Mouse (Mus musculus): ENCODE measurements at regions not wholly inside any gene's neighbourhood (a gene's known extent, or its start where the extent isn't known, plus 50 kb on each side); places are given as distances from the start of the nearest gene placed in this dataset.

DNA sequence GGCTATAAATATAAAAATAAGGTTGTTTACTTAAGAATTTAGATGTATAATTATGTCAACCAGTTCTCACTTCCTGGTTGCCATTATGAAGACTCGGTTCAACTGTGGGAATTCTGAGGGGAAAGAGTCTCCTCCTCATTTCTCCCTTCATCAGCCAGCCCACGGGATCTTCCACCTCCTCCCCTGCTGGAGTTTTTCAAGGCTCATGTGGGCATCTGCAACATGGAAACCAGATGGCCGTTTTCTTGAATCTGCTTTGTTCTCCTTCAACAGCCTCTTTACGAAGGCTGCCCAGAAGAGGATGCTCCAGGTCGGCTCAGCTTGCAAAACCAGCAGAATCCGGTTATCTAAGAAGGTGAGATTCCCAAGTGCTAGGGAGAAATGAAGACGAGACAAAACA is 269.0 kb upstream of the Pfn2 start:
- no peak for ATAC-seq
- WGBS: 77% methylated on average over 7 of the region's 7 CpGs

DNA sequence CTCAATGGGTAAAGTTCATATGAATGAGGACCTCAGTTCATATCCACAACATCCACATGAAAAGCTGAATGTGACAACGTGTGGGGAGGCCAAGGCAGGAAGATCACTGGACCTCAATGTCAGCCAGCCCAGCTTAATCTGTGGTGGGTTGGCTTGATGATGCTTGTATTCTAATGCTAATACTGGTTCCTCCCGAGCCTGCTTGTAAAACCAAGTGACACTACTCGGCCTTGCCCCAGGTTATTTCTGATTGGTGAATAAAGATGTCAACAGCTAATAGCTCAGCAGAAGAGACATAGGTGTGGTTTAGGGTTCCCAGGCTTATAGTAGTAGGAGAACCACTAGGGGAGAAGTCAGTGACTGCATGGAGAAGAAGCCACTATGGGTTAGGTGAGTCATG is 272.2 kb upstream of the Pfn2 start:
- Histone ChIP-seq H3K4me1 (replicated peaks) (0 out of 2 replicates have a peak, but pooled peaks cover 2% of the 10 kb centered on the region), H3K9me3 (no peaks in the 10 kb centered on the region), H3K4me2 (replicated peaks) (no peak overlapping the region), H3K27ac (no peak overlapping the region), H3K36me3 (no peaks in the 10 kb centered on the region), H3K4me3 (replicated peaks) (no peak overlapping the region), H3K9ac (no peak overlapping the region), H3K27me3 (replicated peaks) (no peaks in the 10 kb centered on the region)
- WGBS: 63% methylated on average over 3 of the region's 3 CpGs
- no peak for ATAC-seq

More for the DNA sequence above, 269.0 kb upstream of the Pfn2 start:
- Histone ChIP-seq H3K27ac (no peak overlapping the region), H3K4me3 (replicated peaks) (no peak overlapping the region), H3K36me3 (no peaks in the 10 kb centered on the region), H3K4me2 (replicated peaks) (no peak overlapping the region), H3K9me3 (no peaks in the 10 kb centered on the region), H3K27me3 (replicated peaks) (no peaks in the 10 kb centered on the region), H3K4me1 (replicated peaks) (no peaks in the 10 kb centered on the region), H3K9ac (no peak overlapping the region)

DNA sequence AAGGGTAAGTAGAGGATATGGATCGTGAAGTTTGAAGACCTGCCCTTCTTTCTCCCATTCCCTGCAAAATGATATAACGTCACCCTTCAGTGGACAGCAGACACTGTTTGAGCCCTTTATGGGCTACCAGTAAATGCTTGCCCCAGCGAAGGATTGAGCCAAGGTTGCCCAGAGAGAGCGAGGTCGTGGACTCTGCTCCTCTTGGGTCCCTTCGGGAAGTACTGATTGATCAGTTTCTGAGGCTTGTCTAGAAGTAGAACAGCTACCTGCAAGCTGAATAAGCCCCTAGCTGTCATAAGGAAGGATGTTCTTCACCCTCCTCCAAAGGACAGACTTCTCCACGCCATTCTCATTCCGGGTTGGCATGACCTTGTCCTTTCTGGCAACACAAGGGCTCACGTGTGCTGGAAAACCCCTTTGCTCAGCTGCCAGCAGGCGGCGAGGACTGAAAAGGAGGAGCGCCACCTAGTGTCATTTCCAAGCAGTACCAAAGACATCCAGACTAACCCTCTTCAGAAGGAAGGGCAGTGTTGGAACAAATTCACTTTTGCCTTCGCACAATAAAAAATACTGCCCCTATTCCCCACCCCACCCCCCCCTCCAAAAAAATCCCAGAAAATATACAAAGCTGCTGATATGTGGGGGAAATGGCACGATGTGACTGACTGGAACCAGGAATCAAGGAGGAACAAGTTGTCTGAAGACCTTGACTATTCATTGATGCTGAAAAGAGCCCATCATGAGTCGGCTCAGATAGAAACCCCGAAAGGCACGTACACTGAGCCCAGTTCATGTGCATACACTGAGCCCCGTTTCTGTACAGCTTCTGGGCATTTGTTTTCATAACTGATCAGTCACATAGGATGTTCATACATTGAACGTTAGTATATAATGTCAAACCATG is 274.8 kb upstream of the Pfn2 start:
- Histone ChIP-seq H3K27me3 (replicated peaks) (no peaks in the 10 kb centered on the region), H3K27ac (no peak overlapping the region), H3K4me3 (replicated peaks) (no peak overlapping the region), H3K9me3 (no peaks in the 10 kb centered on the region), H3K4me2 (replicated peaks) (peak overlapping the region; percentile 22; the same call in 1 of the 2 replicates), H3K36me3 (no peaks in the 10 kb centered on the region), H3K9ac (no peak overlapping the region), H3K4me1 (replicated peaks) (0 out of 2 replicates have a peak, but pooled peaks cover 2% of the 10 kb centered on the region)
- peak; percentile 77 for ATAC-seq
- 44% methylated on average over 19 of the region's 19 CpGs for WGBS

DNA sequence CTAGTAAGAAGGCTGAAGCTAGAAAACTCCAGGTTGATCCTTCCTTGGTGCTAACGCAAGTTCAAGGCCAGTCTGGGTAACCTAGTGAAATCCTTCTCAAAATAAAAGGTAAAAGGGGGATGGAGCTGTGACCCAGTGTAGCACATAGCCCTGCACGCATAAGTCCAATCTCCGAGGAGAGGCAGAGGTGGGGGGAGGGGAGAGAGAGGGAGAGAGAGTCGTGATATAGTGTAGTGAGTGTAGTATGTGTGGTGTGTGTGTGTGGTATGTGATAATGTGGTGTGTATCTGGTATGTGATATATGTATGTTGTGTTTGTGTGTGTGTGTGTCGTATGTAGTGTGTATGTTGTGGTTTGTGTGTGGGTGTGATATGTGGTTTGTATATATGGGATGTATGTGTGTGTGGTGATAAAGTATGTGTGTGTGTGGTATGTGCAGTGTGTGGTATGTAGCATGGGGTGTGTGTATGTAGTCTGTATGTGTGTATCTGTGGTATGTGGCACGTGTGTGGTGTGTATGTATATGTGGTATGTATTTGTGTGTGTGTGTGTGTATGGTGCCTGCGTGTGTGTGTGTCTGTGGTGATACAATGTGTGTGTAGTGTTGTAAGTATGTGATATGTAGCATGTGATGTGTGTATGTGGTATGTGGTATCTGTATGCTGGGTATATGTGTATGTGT is 275.7 kb upstream of the Pfn2 start:
- no peaks in the 10 kb centered on the region for H3K27me3 ChIP-seq (replicated peaks)
- H3K9me3 ChIP-seq: no peaks in the 10 kb centered on the region
- 77% methylated on average over 7 of the region's 7 CpGs for WGBS
- no peak overlapping the region for H3K4me3 ChIP-seq (replicated peaks)
- 0 out of 2 replicates have a peak, but pooled peaks cover 2% of the 10 kb centered on the region for H3K4me1 ChIP-seq (replicated peaks)
- H3K36me3 ChIP-seq: no peaks in the 10 kb centered on the region
- ATAC-seq: no peak
- H3K27ac ChIP-seq: no peak overlapping the region
- no peak overlapping the region for H3K9ac ChIP-seq
- no peak overlapping the region for H3K4me2 ChIP-seq (replicated peaks)

DNA sequence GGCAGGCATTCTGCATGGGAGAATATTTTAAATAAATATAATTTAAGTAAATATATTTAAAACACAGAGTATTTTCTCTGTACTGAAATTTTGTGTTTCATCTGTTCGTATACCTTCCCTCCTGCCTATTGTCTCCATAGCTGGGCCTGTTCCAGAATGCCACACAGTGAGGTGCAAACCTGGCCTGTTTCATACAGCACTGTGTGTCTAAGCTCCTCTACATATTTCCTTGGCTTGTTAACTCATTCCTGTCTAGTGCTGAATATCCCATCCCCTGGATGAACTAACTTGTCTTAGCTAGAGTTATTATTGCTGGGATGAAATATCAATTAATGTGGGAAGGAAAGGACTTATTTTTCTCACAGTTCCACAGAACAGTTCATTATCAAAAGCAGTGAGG is 277.0 kb upstream of the Pfn2 start:
- Histone ChIP-seq H3K36me3 (no peaks in the 10 kb centered on the region), H3K27ac (no peak overlapping the region), H3K9ac (no peak overlapping the region), H3K4me2 (replicated peaks) (no peak overlapping the region), H3K4me1 (replicated peaks) (0 out of 2 replicates have a peak, but pooled peaks cover 2% of the 10 kb centered on the region), H3K27me3 (replicated peaks) (no peaks in the 10 kb centered on the region), H3K4me3 (replicated peaks) (no peak overlapping the region), H3K9me3 (no peaks in the 10 kb centered on the region)
- ATAC-seq: no peak
- WGBS: 69% methylated on average over 1 of the region's 1 CpGs

DNA sequence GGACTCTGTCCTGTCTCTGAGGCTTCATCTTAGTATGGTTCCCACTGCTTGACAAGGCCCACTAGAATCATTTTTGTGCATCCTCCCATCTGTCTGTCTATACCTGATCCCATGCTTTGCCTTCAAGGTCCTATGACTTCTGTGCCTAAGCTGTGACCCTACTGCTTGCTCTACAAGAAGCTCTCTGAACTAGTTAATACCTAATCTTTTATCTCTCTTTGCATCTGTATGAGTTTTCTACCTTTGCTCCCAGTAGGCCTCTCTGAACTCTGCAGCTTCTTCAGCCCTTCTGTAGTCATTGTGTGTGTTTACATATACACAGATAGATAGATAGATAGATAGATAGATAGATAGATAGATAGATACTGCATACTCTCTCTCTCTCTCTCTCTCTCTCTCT is 279.1 kb upstream of the Pfn2 start:
- 0 out of 2 replicates have a peak, but pooled peaks cover 2% of the 10 kb centered on the region for H3K4me1 ChIP-seq (replicated peaks)
- no peaks in the 10 kb centered on the region for H3K27me3 ChIP-seq (replicated peaks)
- H3K4me3 ChIP-seq (replicated peaks): no peak overlapping the region
- no peaks in the 10 kb centered on the region for H3K9me3 ChIP-seq
- H3K27ac ChIP-seq: no peak overlapping the region
- no peaks in the 10 kb centered on the region for H3K36me3 ChIP-seq
- no peak overlapping the region for H3K4me2 ChIP-seq (replicated peaks)
- peak; percentile 38; the same call in 1 of the 2 replicates for ATAC-seq
- no peak overlapping the region for H3K9ac ChIP-seq

DNA sequence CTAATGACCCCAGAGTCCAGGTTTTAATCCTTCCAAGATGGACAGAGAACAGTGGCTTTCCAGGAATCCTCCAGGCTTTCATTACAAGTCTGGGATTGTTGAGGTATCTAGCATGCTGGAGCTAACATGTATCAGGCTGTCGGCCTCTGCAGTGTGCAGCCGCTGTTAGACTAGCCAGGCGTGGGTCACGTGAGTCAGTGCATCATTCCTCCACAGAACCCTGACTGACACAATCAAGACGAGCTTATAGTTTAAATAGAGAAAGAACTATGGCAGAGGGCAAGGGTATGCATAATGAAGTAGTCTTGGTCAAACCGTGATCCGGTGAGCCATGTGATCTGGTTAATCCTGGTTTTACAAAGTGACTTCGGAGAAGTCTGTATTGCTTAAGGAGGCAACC is 280.2 kb upstream of the Pfn2 start:
- Histone ChIP-seq H3K4me1 (replicated peaks) (no peaks in the 10 kb centered on the region), H3K36me3 (no peaks in the 10 kb centered on the region), H3K4me2 (replicated peaks) (no peak overlapping the region), H3K9me3 (no peaks in the 10 kb centered on the region), H3K27ac (no peak overlapping the region), H3K27me3 (replicated peaks) (no peaks in the 10 kb centered on the region), H3K4me3 (replicated peaks) (no peak overlapping the region), H3K9ac (no peak overlapping the region)
- 71% methylated on average over 8 of the region's 8 CpGs for WGBS
- no peak for ATAC-seq

DNA sequence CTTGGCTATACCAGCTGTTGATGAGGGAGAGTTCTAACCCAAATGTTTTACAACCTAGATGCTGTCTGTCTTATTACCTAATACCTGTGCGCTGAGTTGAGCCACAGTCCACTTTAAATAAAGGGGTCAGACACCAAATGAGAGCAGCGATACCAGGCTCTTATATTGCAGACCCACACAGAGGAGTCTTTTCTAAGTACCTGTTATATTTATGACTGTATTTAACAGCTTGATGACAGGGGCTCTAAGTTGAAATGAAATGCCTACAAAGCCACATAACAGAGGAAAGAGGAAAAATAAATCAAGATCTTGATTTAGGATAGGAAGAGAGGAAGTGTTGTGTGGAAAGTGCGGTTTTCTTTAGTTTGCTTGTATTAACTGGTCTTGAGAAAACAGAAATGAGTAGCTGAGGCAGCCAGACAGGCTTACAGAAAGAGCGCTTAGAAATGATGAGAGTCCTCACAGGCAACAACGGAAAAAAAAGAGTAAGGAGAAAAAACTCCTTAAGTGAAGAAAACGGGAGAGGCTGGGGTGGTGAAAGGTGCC is 281.6 kb upstream of the Pfn2 start:
- no peak for ATAC-seq
- Histone ChIP-seq H3K27me3 (replicated peaks) (no peaks in the 10 kb centered on the region), H3K9me3 (no peaks in the 10 kb centered on the region), H3K4me2 (replicated peaks) (no peak overlapping the region), H3K36me3 (no peaks in the 10 kb centered on the region), H3K4me3 (replicated peaks) (no peak overlapping the region), H3K27ac (no peak overlapping the region), H3K9ac (no peak overlapping the region), H3K4me1 (replicated peaks) (no peaks in the 10 kb centered on the region)
- 25% methylated on average over 6 of the region's 6 CpGs for WGBS

DNA sequence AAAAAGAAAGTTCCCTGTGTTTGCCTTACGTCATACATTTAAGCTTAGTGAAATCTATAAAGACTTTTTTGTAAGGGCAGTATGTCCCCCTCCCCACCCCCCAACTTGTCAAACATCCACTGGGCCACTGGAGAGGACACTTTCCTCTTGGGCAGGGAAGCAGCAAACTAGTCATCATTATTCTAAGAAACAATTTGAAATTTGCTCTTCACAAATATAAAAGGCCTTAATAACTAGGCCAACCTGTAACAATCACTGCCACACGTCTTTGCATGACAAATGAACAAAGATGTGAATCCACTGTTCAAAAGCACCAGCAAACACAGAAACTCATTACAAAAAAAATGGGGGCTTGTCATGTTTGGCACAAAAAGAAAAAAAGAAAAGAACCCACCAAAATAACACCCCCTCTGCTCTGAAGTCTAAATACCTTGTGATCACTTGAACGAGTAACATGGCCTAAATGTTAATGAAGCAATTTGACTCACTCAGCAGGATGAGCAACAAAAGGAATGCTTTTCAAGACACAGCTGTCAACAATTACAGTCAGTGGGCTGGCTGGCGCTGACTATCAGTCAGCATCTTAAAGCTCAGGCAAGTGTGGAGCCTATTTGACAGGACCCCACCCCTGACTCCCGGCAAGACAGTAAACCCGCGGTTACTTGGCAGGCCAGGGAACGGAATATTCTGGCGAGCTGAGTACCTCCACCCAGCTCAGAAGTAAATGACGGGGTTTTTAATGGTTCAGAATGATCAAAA is 278.7 kb upstream of the Tsc22d2 start:
- no peaks in the 10 kb centered on the region for H3K4me1 ChIP-seq (replicated peaks)
- H3K9me3 ChIP-seq: no peaks in the 10 kb centered on the region
- no peak overlapping the region for H3K9ac ChIP-seq
- 47% methylated on average over 10 of the region's 10 CpGs for WGBS
- H3K4me2 ChIP-seq (replicated peaks): no peak overlapping the region
- no peak overlapping the region for H3K27ac ChIP-seq
- H3K27me3 ChIP-seq (replicated peaks): no peaks in the 10 kb centered on the region
- H3K36me3 ChIP-seq: no peaks in the 10 kb centered on the region
- H3K4me3 ChIP-seq (replicated peaks): no peak overlapping the region
- ATAC-seq: no peak

DNA sequence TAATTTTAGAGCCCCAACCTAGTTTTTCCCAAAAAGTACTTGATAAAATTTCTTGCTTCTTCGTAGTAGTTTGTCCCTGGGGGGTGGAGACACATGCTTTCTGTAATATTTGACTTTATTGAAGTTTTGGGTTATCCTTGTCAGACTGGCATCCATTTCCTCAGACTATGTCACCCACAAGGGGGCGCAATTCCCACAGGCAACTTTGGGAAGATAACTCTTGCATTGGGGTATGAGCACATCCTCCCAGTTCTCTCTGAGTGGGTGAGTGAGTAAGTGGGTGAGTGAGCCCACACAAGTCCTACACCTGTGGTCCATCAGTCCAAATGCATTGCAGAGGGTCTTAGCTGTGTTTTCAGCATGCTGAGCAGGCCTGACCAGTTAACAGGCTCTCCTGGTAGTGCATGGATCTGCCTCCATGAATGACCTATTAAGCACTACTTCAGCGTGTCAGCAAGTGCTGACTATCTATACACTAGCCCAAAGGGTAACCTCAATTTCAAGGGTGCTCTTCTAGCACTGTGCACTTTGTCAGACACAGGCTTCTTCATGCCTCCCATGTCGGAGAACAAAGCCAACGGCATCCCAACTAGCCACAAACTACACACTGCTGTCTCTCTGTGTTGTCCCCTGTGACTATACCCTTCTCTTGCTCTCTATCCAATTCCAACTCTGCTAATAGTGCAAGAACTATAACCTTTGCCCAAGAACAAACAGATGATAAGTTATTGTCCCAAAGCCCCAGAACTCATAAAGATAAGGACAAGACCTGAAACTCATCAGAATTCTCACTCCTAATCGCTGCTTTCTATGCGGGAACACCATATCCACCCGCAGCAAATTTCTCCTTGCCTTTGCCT is 275.6 kb upstream of the Tsc22d2 start:
- peak overlapping the region; percentile 60 for H3K27ac ChIP-seq
- no peaks in the 10 kb centered on the region for H3K4me1 ChIP-seq (replicated peaks)
- no peaks in the 10 kb centered on the region for H3K9me3 ChIP-seq
- ATAC-seq: peak; percentile 88
- H3K4me2 ChIP-seq (replicated peaks): 0 out of 2 replicates have a peak overlapping the region, but pooled peaks have one; percentile 28
- H3K27me3 ChIP-seq (replicated peaks): no peaks in the 10 kb centered on the region
- no peak overlapping the region for H3K9ac ChIP-seq
- H3K4me3 ChIP-seq (replicated peaks): no peak overlapping the region
- WGBS: 61% methylated on average over 8 of the region's 8 CpGs
- no peaks in the 10 kb centered on the region for H3K36me3 ChIP-seq

DNA sequence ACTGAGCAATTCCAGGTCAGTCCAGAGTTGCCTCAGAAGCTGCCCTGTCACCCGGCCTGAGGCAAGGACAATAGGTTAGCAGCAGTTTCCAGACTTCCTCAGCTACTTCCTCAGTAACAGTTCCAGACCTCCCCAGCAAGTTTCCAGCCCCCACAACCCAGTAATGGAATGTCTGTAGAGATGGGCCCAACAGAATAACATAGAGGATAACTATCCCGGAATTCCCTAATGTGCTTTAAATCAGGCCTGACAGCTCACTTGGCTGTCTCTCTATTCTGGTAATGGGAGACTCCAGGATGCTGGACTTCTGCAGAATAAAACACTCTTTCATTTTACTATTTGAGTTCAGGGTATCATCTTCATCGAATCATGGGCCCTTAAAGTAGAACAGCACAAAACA is 268.4 kb upstream of the Tsc22d2 start:
- 30% methylated on average over 3 of the region's 3 CpGs for WGBS
- Histone ChIP-seq H3K4me2 (replicated peaks) (no peak overlapping the region), H3K27me3 (replicated peaks) (no peaks in the 10 kb centered on the region), H3K9me3 (no peaks in the 10 kb centered on the region), H3K4me3 (replicated peaks) (no peak overlapping the region), H3K9ac (no peak overlapping the region), H3K36me3 (no peaks in the 10 kb centered on the region), H3K4me1 (replicated peaks) (no peaks in the 10 kb centered on the region; the same call in 1 of the 2 replicates), H3K27ac (no peak overlapping the region; the same call in 1 of the 2 replicates)
- peak; percentile 10; the same call in 1 of the 2 replicates for ATAC-seq

Measured in intestine, embryonic 15.5 days (tissue).